9 mouse cellular contexts compared by ENCODE assay signal in the genomic region with DNA sequence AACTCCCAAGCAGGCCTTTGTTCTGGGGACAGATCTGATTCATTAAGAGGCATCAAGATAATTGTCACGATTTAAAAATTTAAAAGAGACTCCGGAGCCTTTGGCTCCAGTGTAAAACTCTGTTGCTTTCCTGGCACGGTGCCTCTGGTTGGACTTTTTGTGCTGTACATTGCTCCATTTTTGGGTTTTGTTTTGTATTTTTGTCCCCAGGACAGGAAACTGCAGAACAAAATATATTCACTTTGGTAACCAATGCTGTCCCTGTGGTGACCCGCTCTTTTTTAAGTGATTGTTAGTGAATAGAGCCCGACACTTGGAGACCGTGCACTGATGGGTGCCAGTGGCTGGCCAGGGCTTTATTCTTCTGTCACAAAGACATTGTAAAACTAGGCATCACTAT. TPM values are rescaled to one million over a fixed set of nuclear protein-coding genes. Genes with fewer than 3 reads are reported as not detected.
DNase-seq lines count a peak whose midpoint lies in the region; ATAC-seq lines count a peak whose summit lies in the region.
"Had no signal": no experiment of that assay in that cellular context is flagged by ENCODE, and none has a peak within 500 bp of the region (broad histone marks: within the 10 kb centered on the region; RNA-seq: fewer than 3 reads in every experiment).

No protein-coding gene starts in this region.

- H3K4me2 ChIP-seq in hindbrain, embryonic 15.5 days = no peak overlapping the region
- no peak overlapping the region for H3K4me2 ChIP-seq in hindbrain, embryonic 12.5 days (replicated peaks)
- no peak overlapping the region for H3K4me2 ChIP-seq in embryonic facial prominence, embryonic 14.5 days (ENCODE audit: low read depth, low read length)
- H3K4me2 ChIP-seq: lung, embryonic 15.5 days had no signal

- H3K9me3 ChIP-seq in hindbrain, embryonic 15.5 days = no peaks in the 10 kb centered on the region
- no peaks in the 10 kb centered on the region for H3K9me3 ChIP-seq in hindbrain, embryonic 12.5 days (replicated peaks)
- no peaks in the 10 kb centered on the region for H3K9me3 ChIP-seq in embryonic facial prominence, embryonic 14.5 days (ENCODE audit: control insufficient read depth, low read length)
- H3K9me3 ChIP-seq: lung, embryonic 15.5 days had no signal

- no peaks in the 10 kb centered on the region for H3K36me3 ChIP-seq in hindbrain, embryonic 15.5 days
- no peaks in the 10 kb centered on the region for H3K36me3 ChIP-seq in hindbrain, embryonic 12.5 days
- H3K36me3 ChIP-seq in embryonic facial prominence, embryonic 14.5 days (ENCODE audit: control insufficient read depth, insufficient read depth, low read length) = no peaks in the 10 kb centered on the region
- H3K36me3 ChIP-seq: lung, embryonic 15.5 days had no signal

- ATAC-seq in hindbrain, embryonic 15.5 days (ENCODE audit: low FRiP score, low read depth) = peak; percentile 79
- ATAC-seq in hindbrain, embryonic 12.5 days (ENCODE audit: low FRiP score) = no peak
- no peak for ATAC-seq in embryonic facial prominence, embryonic 14.5 days (ENCODE audit: low read depth)

- WGBS in hindbrain, embryonic 15.5 days = 58% methylated on average over 6 of the region's 6 CpGs
- WGBS in hindbrain, embryonic 12.5 days = 69% methylated on average over 6 of the region's 6 CpGs
- 79% methylated on average over 6 of the region's 6 CpGs for WGBS in embryonic facial prominence, embryonic 14.5 days

- DNase-seq in Muller cell, postnatal 12 days (ENCODE audit: inconsistent ontology term) = peak; percentile 22
- DNase-seq in embryonic facial prominence, embryonic 14.5 days (ENCODE audit: low spot score) = peak; percentile 17
- peak; percentile 56 for DNase-seq in layer of hippocampus, adult 9-11 months
- DNase-seq in urinary bladder, postnatal 4 days (ENCODE audit: low spot score in 2 of 2) = no peak
- no peak for DNase-seq in thymus, adult 18-20 months
- DNase-seq in thymus, postnatal 10 days (ENCODE audit: low spot score in 2 of 2) = no peak

- no peak overlapping the region for H3K9ac ChIP-seq in hindbrain, embryonic 15.5 days
- H3K9ac ChIP-seq in hindbrain, embryonic 12.5 days = no peak overlapping the region
- no peak overlapping the region for H3K9ac ChIP-seq in embryonic facial prominence, embryonic 14.5 days (ENCODE audit: low read depth, low read length)
- H3K9ac ChIP-seq: lung, embryonic 15.5 days had no signal

- H3K27ac ChIP-seq in hindbrain, embryonic 15.5 days (replicated peaks) = peak overlapping the region; percentile 30; the same call in 1 of the 2 replicates
- no peak overlapping the region for H3K27ac ChIP-seq in hindbrain, embryonic 12.5 days
- peak overlapping the region; percentile 55; the same call in 1 of the 2 replicates for H3K27ac ChIP-seq in embryonic facial prominence, embryonic 14.5 days (replicated peaks; ENCODE audit: low read depth, low read length)
- H3K27ac ChIP-seq: lung, embryonic 15.5 days had no signal

- no peak overlapping the region for H3K4me3 ChIP-seq in hindbrain, embryonic 15.5 days
- H3K4me3 ChIP-seq in hindbrain, embryonic 12.5 days = no peak overlapping the region
- H3K4me3 ChIP-seq in embryonic facial prominence, embryonic 14.5 days (ENCODE audit: low read depth, low read length) = no peak overlapping the region
- H3K4me3 ChIP-seq: lung, embryonic 15.5 days had no signal

- peaks cover 5% of the 10 kb centered on the region; the same call in 1 of the 2 replicates for H3K4me1 ChIP-seq in hindbrain, embryonic 15.5 days (replicated peaks)
- H3K4me1 ChIP-seq in hindbrain, embryonic 12.5 days = 0 out of 2 replicates have a peak, but pooled peaks cover 3% of the 10 kb centered on the region
- no peaks in the 10 kb centered on the region for H3K4me1 ChIP-seq in embryonic facial prominence, embryonic 14.5 days (ENCODE audit: control insufficient read depth, insufficient read depth, low read length)
- H3K4me1 ChIP-seq: lung, embryonic 15.5 days had no signal

- H3K27me3 ChIP-seq in hindbrain, embryonic 15.5 days = no peaks in the 10 kb centered on the region
- no peaks in the 10 kb centered on the region for H3K27me3 ChIP-seq in hindbrain, embryonic 12.5 days
- no peaks in the 10 kb centered on the region for H3K27me3 ChIP-seq in embryonic facial prominence, embryonic 14.5 days (replicated peaks; ENCODE audit: control insufficient read depth, insufficient read depth, low read length)
- H3K27me3 ChIP-seq: lung, embryonic 15.5 days had no signal

RNA-seq across cellular contexts. Expression of gene Nhsl1, which starts 41.4 kb away (rescaled TPM):
- 15.0 and 15.6 TPM in 2 replicates for polyA plus RNA-seq in hindbrain, embryonic 15.5 days (2015; fragmentation: Nextera tagmentation; extraction: Ambion mirVana)
- polyA plus RNA-seq in hindbrain, embryonic 12.5 days (2016; fragmentation: Nextera tagmentation; extraction: Ambion mirVana) = 21.9 and 22.0 TPM in 2 replicates
- 12.9 and 14.9 TPM in 2 replicates for polyA plus RNA-seq in embryonic facial prominence, embryonic 14.5 days (2014; fragmentation: Nextera tagmentation; extraction: Ambion mirVana)

Comparison
In these comparisons a context has a peak if more than half of its experiments do, and no peak if none do; other contexts are left out.
1. DNase-seq: peak in Muller cell, postnatal 12 days (single experiment), embryonic facial prominence, embryonic 14.5 days (single experiment) and layer of hippocampus, adult 9-11 months (single experiment); none in urinary bladder, postnatal 4 days (0 of 2), thymus, adult 18-20 months (0 of 2) and thymus, postnatal 10 days (0 of 2).